Mouse (Mus musculus) forebrain, postnatal 0 days (tissue): ENCODE data around the gene Man1b1. TPM values are rescaled to one million over a fixed set of nuclear protein-coding genes. Genes with fewer than 3 reads are reported as not detected.
A peak's percentile ranks its signal among the peaks of the same experiment; 100 is the strongest.

ENCODE experiments used
- ATAC-seq: fragments of 200-750 bp; cut with Nextera tagmentation; 2 replicates; pipeline ENCODE4 v1.8.0; 2017; ENCODE audit warnings: mild to moderate bottlenecking, moderate library complexity
- DNase-seq: peaks from one replicate; pipeline ENCODE4 v3.0.0-alpha.2; 2015
- H3K27ac ChIP-seq: fragments of 300-500 bp; sonication (generic); 2 replicates; pipeline ENCODE4 v1.5.1; 2014; ENCODE audit warnings: low read depth, mild to moderate bottlenecking, antibody characterized with exemption, low read length, moderate library complexity, mixed read lengths
- H3K27me3 ChIP-seq: fragments of 300-500 bp; sonication (generic); 2 replicates; pipeline ENCODE4 v1.6.1; 2014; ENCODE audit warnings: mild to moderate bottlenecking, low read length, mixed read lengths; ENCODE audit not compliant: insufficient read depth
- H3K36me3 ChIP-seq: fragments of 300-500 bp; sonication (generic); 2 replicates; pipeline ENCODE4 v1.6.1; 2014; ENCODE audit warnings: mild to moderate bottlenecking, moderate library complexity; ENCODE audit not compliant: insufficient read depth
- H3K4me1 ChIP-seq: fragments of 300-500 bp; sonication (generic); 2 replicates; pipeline ENCODE4 v1.6.1; 2014; ENCODE audit warnings: antibody characterized with exemption; ENCODE audit not compliant: insufficient read depth
- H3K4me2 ChIP-seq: fragments of 300-500 bp; sonication (generic); 2 replicates; pipeline ENCODE4 v1.6.1; 2014; ENCODE audit warnings: low read depth, mild to moderate bottlenecking, moderate library complexity
- H3K4me3 ChIP-seq: fragments of 300-500 bp; sonication (generic); 2 replicates; pipeline ENCODE4 v1.5.1; 2014; ENCODE audit warnings: low read depth, low read length, mixed read lengths
- H3K9ac ChIP-seq: fragments of 300-500 bp; sonication (generic); 2 replicates; pipeline ENCODE4 v1.6.1; 2014; ENCODE audit warnings: mild to moderate bottlenecking
- H3K9me3 ChIP-seq: fragments of 300-500 bp; sonication (generic); 2 replicates; pipeline ENCODE4 v1.6.1; 2016; ENCODE audit warnings: low read length
- CTCF ChIP-seq: sonication (generic); IDR thresholded peaks from 2 replicates; pipeline ENCODE4 v1.5.1; 2016; ENCODE audit warnings: antibody characterized with exemption, control low read depth, low read depth
- WGBS: fragments of 180-500 bp; shearing (Covaris S2); extraction: QIAGEN DNeasy Blood & Tissue Kit; methylation state at CpG from one replicate; pipeline ENCODE4 v1.1.7; 2014; 5-methylcytosine and 5-hydroxymethylcytosine counted together
- polyA plus RNA-seq: library from polyadenylated mRNA; unstranded; fragments of >200 nt; fragmentation: Nextera tagmentation; extraction: Ambion mirVana; gene quantifications from 2 replicates; pipeline ENCODE4 v1.2.1, GENCODE M21; 2015
- total RNA-seq: library from RNA; depleted of rRNA; stranded (reverse); fragments of >200 nt; gene quantifications from 2 replicates; pipeline ENCODE4 v1.2.3, GENCODE M21; 2014; rRNA removed

The Man1b1 gene
- total RNA-seq (54.0 and 66.1 TPM in 2 replicates), polyA plus RNA-seq (35.5 and 43.8 TPM in 2 replicates)

- peak; percentile 68 for TF ChIP-seq CTCF
- peak; percentile 100 for DNase-seq
- H3K4me1 ChIP-seq, result peaks cover 9% of the 10 kb centered on the region
- peaks cover 31% of the 10 kb centered on the region for H3K36me3 ChIP-seq
- WGBS, result under 1% methylated on average over 78 of the region's 78 CpGs
- H3K27ac ChIP-seq, result peak within 1 kb of the TSS; percentile 90
- H3K4me3 ChIP-seq, result peak within 1 kb of the TSS; percentile 62
- peak within 1 kb of the TSS; percentile 89 for H3K9ac ChIP-seq
- H3K27me3 ChIP-seq, result no peaks in the 10 kb centered on the region
- H3K9me3 ChIP-seq, result no peaks in the 10 kb centered on the region
- H3K4me2 ChIP-seq, result peak within 1 kb of the TSS; percentile 89
- peak; percentile 99 for ATAC-seq
Measured at GRCm38 (mm10) chr2:25332286-25333160, at the start of gene Man1b1. Gene Man1b1, plus strand, starts transcription at chr2:25332338.

GRCm38 (mm10) chr2:25285551-25285950, 46.6 kb upstream of the Man1b1 start:
- Histone ChIP-seq H3K9me3 (no peaks in the 10 kb centered on the region), H3K4me1 (peaks cover 4% of the 10 kb centered on the region; the same call in 1 of the 2 replicates), H3K36me3 (peaks cover 51% of the 10 kb centered on the region), H3K9ac (no peak overlapping the region), H3K27ac (no peak overlapping the region), H3K4me3 (no peak overlapping the region), H3K27me3 (peaks cover 11% of the 10 kb centered on the region; the same call in 1 of the 2 replicates), H3K4me2 (no peak overlapping the region)
- ATAC-seq (no peak), DNase-seq (no peak)
- 98% methylated on average over 2 of the region's 2 CpGs for WGBS
- no peak for TF ChIP-seq CTCF

- DNase-seq (no peak), ATAC-seq (no peak)
- TF ChIP-seq CTCF, result no peak
- Histone ChIP-seq H3K4me2 (no peak overlapping the region), H3K9ac (no peak overlapping the region), H3K9me3 (no peaks in the 10 kb centered on the region), H3K27me3 (peaks cover 17% of the 10 kb centered on the region; the same call in 1 of the 2 replicates), H3K4me3 (no peak overlapping the region), H3K36me3 (peaks cover 44% of the 10 kb centered on the region), H3K4me1 (peaks cover 8% of the 10 kb centered on the region; the same call in 1 of the 2 replicates), H3K27ac (no peak overlapping the region)
- WGBS, result 82% methylated on average over 1 of the region's 1 CpGs
Measured at GRCm38 (mm10) chr2:25286314-25286713, 45.8 kb upstream of the Man1b1 start.

- Histone ChIP-seq H3K9me3 (no peaks in the 10 kb centered on the region), H3K4me1 (peaks cover 8% of the 10 kb centered on the region; the same call in 1 of the 2 replicates), H3K27me3 (peaks cover 24% of the 10 kb centered on the region; the same call in 1 of the 2 replicates), H3K27ac (no peak overlapping the region), H3K4me2 (no peak overlapping the region), H3K9ac (no peak overlapping the region), H3K4me3 (no peak overlapping the region), H3K36me3 (peaks cover 38% of the 10 kb centered on the region)
- WGBS, result 49% methylated on average over 7 of the region's 7 CpGs
- DNase-seq, result no peak
- no peak for TF ChIP-seq CTCF
- ATAC-seq, result peak; percentile 32; the same call in 1 of the 2 replicates
Measured at GRCm38 (mm10) chr2:25286837-25287636, 45.1 kb upstream of the Man1b1 start.

- Histone ChIP-seq H3K4me2 (no peak within 1 kb of the TSS), H3K4me3 (no peak within 1 kb of the TSS), H3K27me3 (peaks cover 33% of the 10 kb centered on the region), H3K9me3 (no peaks in the 10 kb centered on the region), H3K4me1 (peaks cover 8% of the 10 kb centered on the region; the same call in 1 of the 2 replicates), H3K36me3 (peaks cover 28% of the 10 kb centered on the region), H3K9ac (no peak within 1 kb of the TSS), H3K27ac (no peak within 1 kb of the TSS)
- WGBS, result 81% methylated on average over 6 of the region's 6 CpGs
- ATAC-seq (no peak), DNase-seq (no peak)
- no peak for TF ChIP-seq CTCF
Measured at GRCm38 (mm10) chr2:25287927-25288649, 44.0 kb upstream of the Man1b1 start, which contains the start of gene Tmem210. Gene Tmem210, plus strand, starts transcription at chr2:25288145.

- 0 out of 2 replicates have a peak, but pooled peaks have one; percentile 4 for TF ChIP-seq CTCF
- peaks cover 8% of the 10 kb centered on the region; the same call in 1 of the 2 replicates for H3K4me1 ChIP-seq
- no peak for DNase-seq
- no peak overlapping the region for H3K27ac ChIP-seq
- H3K9me3 ChIP-seq, result no peaks in the 10 kb centered on the region
- no peak overlapping the region for H3K9ac ChIP-seq
- ATAC-seq, result no peak
- no peak overlapping the region for H3K4me3 ChIP-seq
- peaks cover 37% of the 10 kb centered on the region for H3K27me3 ChIP-seq
- WGBS, result 86% methylated on average over 7 of the region's 7 CpGs
- no peak overlapping the region for H3K4me2 ChIP-seq
- H3K36me3 ChIP-seq, result peaks cover 25% of the 10 kb centered on the region
Measured at GRCm38 (mm10) chr2:25288734-25289345, 43.3 kb upstream of the Man1b1 start.
